Mouse (Mus musculus) adrenal gland, adult (tissue): ENCODE data around the gene Sfmbt1.

ENCODE experiments used
- DNase-seq, 2 experiments: peaks; one replicate each; pipeline ENCODE4 v3.0.0; 2022 to 2023; ENCODE audit warnings: low spot score in 1 of 2; ENCODE audit not compliant: inconsistent age in 2 of 2

The Sfmbt1 gene

DNA sequence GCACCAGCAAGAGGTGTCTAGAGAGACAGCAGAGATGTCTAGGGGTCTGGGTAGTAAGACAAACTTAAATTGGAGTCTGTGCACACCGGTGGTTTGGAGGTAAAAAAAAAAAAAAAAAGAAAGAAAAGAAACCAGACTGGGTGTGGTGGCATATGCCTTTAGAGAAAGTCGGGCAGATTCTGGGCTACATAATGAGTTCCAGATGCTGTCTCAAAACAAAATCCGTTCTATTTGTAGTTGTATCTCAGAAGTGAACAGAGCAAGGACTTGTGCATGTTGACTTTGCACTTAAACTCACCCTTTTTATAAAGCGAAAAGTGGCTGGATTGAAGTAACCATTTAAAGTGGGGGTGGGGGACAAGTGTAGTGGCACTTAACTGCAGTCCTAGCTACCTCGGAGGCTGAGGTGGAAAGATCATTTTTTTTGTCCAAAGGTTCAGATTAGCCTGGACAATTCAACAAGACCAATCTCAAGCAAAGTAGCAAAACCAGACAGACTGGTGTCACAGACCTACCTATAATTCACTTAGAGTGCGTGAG lies 109.9 kb downstream of the Sfmbt1 start:
- no peak for DNase-seq

DNA sequence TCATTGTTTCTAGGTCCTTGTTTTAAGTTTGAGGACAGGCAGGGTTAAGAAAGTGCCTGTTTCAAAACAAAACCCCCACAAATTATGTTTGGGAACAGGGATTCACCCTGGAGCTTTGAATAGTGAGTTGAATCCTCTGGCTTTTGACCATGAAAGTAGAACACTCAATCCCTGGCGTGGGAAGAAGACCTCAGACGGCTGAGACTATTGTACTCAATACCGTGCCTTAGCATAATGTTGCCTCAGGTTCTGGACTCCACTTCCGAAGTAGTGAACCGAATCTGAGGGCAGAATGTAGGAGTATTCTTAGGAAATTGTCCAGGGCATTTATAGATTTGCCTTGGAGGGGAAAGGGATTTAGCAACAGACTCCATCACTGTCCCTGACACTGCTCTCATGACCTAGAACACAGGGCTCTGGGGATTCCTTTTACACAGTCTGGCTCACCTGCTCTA lies 110.4 kb downstream of the Sfmbt1 start:
- DNase-seq, result no peak

GRCm38 (mm10) chr14:30825476-30826131 lies 111.0 kb downstream of the Sfmbt1 start, which contains the start of gene Tmem110:
Tmem110 (plus strand) TSS chr14:30825590.
- DNase-seq, result peak; percentile 85 to 94

DNA sequence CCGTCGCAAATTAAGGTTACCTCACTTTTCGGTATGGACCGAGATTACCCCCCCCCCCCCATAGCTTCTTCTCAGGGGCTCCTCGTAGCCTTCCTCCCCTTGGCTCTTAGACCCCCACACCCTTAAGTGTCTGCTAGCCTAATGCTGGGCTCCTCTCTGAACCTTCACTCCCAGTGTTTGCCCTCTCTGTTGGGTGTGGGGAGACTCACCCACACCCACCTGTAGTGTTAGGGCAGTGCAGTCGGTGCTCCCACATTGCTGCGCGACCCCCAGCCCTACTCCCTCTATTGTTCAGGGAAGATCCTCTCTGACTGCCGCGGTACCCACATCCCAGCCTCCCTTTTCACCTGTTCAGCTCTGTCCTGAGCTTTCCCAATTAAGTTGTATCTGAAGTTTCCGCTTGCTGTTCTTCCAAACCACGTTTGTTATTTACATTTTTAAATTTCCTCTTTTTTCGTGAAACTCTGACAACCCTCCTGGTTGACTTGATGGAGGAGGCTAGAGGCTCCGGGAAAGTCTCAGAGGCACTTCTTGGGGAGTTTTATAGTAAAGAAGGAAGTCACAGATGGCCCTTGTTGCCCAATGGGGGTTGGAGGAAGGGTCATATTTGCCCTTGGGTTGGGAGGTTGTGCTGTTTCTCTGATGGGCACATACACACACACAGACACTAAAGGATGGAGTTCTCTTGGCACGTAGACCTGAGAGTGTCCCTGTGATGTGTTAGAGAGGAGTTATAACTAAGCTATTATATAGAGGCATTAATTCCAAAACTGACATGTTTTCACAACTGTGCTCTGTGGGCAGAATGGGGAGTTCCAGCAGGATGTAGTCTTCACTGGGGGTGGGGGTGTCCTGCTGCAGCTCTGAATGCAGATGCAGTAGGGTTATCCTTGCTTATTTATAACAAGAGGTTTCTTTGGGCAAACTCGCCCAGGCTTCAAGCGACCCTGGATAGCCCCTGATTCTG lies 111.8 kb downstream of the Sfmbt1 start:
- no peak for DNase-seq

DNA sequence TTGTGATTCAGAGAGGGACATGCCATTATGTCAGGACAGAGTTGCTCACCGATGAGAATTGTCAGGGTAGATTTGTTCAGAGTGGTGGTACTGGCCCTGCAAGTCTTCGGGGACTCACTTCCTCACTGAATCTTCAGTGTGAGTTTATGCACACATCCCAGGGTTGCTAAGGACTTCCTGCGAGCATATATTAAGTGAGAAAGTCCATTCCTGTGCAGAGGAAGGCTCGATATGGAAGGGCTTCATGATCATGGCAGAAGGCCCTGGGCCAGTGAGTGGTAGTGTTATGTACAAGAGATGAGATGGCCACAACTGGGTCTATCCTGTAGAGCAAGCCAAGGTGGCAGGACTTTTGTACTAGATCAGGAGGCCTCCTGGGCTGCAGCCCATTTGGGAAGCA lies 112.8 kb downstream of the Sfmbt1 start:
- DNase-seq, result no peak

GRCm38 (mm10) chr14:30828077-30828476 lies 113.4 kb downstream of the Sfmbt1 start:
- no peak for DNase-seq

DNA sequence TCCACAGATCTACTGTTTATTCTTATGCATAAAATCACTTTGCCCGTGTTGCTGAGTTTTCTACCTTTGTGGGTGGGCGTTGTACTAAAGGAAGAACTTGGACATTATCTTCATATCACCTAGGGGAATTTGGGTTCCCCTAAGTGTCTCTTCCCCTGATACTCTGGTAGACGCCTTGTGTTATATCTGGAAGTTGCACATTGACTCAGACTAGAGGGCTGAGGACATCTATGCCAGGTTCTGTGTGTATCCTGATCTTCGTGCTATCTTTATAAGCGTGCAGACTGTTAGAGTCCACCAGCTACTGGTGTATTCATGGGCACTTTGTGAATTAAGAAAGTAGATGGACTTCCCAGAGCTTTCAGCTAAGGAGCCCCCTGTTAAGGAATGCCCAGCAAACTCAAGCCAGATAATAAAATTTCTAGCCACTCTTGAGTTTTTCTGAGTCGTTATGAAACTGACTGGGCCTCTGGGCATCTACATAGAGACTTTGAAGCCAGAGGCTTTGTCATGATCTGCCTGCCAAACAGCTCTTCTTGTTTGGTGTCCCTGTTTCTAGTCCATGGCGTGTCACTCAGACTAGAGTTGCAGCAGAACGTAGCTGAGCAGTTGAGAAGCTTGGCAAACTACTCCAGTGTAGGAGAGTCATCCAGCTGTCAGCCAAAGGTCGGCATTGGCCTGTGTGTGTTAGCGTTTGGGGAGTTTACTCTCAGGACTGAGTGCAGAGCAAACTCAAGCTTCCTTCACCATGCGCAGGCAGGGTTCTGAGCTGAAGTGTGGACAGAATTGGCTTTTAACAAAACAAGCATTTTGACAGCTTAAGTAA lies 114.2 kb downstream of the Sfmbt1 start:
- DNase-seq, result peak; percentile 37 to 81

- no peak for DNase-seq
Observed at GRCm38 (mm10) chr14:30837416-30837996, 122.9 kb downstream of the Sfmbt1 start.

DNA sequence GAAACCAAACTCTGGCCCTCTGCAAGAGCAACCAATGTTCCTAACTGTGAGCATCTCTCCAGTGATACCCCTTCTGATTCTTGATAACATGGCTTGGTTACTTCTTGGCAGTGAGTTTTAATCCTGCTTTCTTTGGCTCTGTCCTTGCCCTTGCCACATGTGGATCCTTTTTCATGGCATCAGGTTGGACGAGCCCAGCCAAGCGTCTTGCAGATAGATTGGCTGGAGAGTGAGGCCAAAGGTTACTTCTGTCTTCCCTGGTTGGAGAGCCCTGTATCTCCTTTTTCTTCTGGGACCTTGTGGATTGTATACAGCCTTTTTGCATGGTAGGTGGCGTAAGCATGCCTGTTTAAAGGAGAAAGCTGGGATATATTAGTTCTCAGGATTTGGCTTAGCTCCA lies 129.1 kb downstream of the Sfmbt1 start:
- no peak for DNase-seq

DNA sequence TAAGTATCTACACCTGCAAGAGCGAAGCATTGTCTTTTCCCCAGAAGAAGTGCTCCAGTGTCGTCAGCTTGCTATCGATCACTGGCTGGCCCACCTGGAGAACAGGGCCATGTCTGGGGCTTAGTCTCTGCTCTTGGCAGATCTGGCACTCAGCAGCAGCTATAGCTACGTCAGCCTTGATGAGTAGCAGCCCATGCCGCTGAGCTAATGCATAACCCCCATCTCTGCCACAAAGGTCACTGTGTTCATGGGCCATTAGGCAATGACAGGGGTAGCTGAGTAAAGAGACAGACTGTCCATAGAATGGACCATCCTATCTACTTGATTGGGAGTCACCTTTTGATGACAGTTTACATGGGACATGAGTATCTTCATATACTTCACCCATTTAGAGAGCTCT lies 135.9 kb downstream of the Sfmbt1 start:
- DNase-seq, result no peak

DNA sequence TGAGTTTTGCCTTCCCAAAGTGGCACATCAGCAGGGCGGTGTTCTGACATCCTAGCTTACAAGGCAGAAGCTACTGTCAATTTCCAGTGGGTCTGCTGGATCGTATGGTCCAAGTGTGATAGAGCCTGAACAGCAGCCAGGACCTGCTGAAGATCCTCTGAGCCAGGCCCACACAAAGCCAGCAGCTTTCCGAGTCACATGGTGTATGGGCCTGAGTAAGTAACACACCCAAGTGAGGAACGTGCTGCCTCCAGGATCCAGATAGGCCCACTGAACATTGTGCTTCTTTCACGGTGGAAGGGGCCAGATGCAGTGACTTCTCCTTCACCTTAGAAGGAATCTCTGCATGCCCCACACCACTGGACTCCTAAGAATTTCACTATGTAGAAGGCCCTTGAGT lies 137.7 kb downstream of the Sfmbt1 start:
- no peak for DNase-seq

DNA sequence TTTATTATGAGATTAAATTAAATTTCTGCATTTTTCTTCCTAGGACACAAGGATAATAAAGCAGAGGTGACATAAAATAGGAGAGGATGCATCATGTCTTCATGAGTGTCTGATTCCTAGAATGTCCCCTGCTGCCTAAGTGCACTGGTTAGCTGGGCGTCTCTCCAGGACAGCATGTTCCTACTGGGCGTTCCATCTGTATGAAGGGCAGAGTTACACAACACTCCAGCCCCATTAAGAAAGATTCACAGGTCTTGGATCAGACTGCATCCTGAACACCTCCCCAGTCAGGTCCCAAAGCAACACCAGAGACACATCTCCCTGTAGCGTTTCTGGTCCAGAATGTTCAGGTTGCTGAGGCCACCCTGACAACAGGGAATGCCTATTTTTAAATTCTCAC lies 140.7 kb downstream of the Sfmbt1 start:
- DNase-seq, result peak in 1 of 2 experiments; percentile 44

- DNase-seq, result peak in 1 of 2 experiments; percentile 46
Observed at GRCm38 (mm10) chr14:30856885-30857507, 142.3 kb downstream of the Sfmbt1 start.

GRCm38 (mm10) chr14:30857990-30858389 lies 143.3 kb downstream of the Sfmbt1 start:
- DNase-seq, result peak in 1 of 2 experiments; percentile 63

- DNase-seq, result peak in 1 of 2 experiments; percentile 38
Observed at GRCm38 (mm10) chr14:30861421-30862125, 146.9 kb downstream of the Sfmbt1 start.

DNA sequence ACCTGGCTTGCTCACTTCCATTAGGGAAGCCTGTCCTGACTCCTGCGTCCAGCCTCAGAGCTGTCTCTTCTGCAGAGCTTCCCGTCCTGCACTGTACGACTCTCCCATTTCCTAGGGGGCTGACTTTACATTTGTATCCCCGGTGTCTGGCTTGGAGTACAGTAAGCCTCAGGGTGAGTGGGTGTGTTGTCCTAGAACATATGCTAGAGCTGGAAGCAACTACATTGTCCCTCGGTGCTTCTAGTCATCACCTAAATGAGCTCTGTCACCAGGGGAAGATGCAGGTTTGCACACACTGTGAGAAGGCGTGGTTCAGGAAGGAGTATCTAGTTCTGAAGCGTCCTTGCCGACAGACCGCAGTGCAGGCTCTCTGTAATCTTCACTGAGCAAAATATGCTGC lies 147.7 kb downstream of the Sfmbt1 start:
- DNase-seq, result no peak

DNA sequence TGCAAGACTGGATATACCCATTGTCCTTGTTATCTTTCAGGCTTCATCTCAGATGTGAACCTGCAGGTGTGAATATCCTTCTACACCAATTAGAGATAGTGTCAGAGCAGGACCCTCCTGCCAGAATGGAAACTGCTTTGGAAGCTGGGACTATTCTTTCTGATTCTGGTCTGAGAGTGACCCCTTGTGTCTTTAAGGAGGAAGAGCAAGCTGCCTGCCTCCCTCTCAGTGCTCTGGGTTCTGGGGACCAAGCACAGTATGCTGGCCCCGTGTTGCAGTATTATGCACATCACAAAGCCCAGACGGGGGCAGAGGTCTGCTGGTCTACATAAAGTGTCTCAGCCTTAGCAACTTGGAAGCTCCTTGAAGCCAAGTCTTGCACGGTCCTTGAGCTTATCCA lies 150.7 kb downstream of the Sfmbt1 start:
- DNase-seq, result peak in 1 of 2 experiments; percentile 50

GRCm38 (mm10) chr14:30867042-30867441 lies 152.4 kb downstream of the Sfmbt1 start:
- peak; percentile 55 to 88 for DNase-seq

GRCm38 (mm10) chr14:30868826-30869225 lies 154.2 kb downstream of the Sfmbt1 start:
- no peak for DNase-seq
